Mouse (Mus musculus): ENCODE measurements around the gene Olfr193. TPM values are rescaled to one million over a fixed set of nuclear protein-coding genes. Genes with fewer than 3 reads are reported as not detected.

The Olfr193 gene
- polyA plus RNA-seq (2017; shearing (Covaris generic)), result not detected

GRCm38 (mm10) chr16:59111781-59112180 is at the start of gene Olfr193:
Gene Olfr193, minus strand, starts transcription at chr16:59111881.

GRCm38 (mm10) chr16:59146746-59147145 is 35.1 kb upstream of the Olfr193 start, which contains the start of gene Olfr195:
Gene Olfr195, plus strand, starts transcription at chr16:59147046.

GRCm38 (mm10) chr16:59120969-59121368 is 9.3 kb upstream of the Olfr193 start, which contains the start of gene Olfr194:
Gene Olfr194, minus strand, starts transcription at chr16:59121069.

GRCm38 (mm10) chr16:59089722-59090121 is 22.0 kb downstream of the Olfr193 start, which contains the start of gene Olfr191:
Gene Olfr191, minus strand, starts transcription at chr16:59089822.

GRCm38 (mm10) chr16:59077905-59078304 is 33.8 kb downstream of the Olfr193 start, which contains the start of gene Olfr190:
Gene Olfr190, minus strand, starts transcription at chr16:59078005.

Other genes starting within 250 kb of the Olfr193 start
- not detected for gene Olfr177, start 237.1 kb downstream of the Olfr193 start, polyA plus RNA-seq (2017; shearing (Covaris generic))
- not detected for gene Olfr178, start 219.8 kb downstream of the Olfr193 start, polyA plus RNA-seq (2017; shearing (Covaris generic))
- gene Olfr181, start 183.1 kb downstream of the Olfr193 start, polyA plus RNA-seq (2017; shearing (Covaris generic)), result not detected
- not detected for gene Olfr180, start 182.5 kb downstream of the Olfr193 start, polyA plus RNA-seq (2017; shearing (Covaris generic))
- gene Olfr183, start 116.5 kb downstream of the Olfr193 start, polyA plus RNA-seq (2017; shearing (Covaris generic)), result not detected
- not detected for gene Olfr186, start 81.6 kb downstream of the Olfr193 start, polyA plus RNA-seq (2017; shearing (Covaris generic))
- gene Olfr187, start 72.1 kb downstream of the Olfr193 start, polyA plus RNA-seq (2017; shearing (Covaris generic)), result not detected
- gene Olfr190, start 33.9 kb downstream of the Olfr193 start, polyA plus RNA-seq (2017; shearing (Covaris generic)), result 0.02 TPM
- not detected for gene Olfr191, start 22.1 kb downstream of the Olfr193 start, polyA plus RNA-seq (2017; shearing (Covaris generic))
- not detected for gene Olfr194, start 9.2 kb upstream of the Olfr193 start, polyA plus RNA-seq (2017; shearing (Covaris generic))
- not detected for gene Olfr195, start 35.2 kb upstream of the Olfr193 start, polyA plus RNA-seq (2017; shearing (Covaris generic))
- not detected for gene Olfr196, start 58.6 kb upstream of the Olfr193 start, polyA plus RNA-seq (2017; shearing (Covaris generic))
- not detected for gene Olfr198, start 91.7 kb upstream of the Olfr193 start, polyA plus RNA-seq (2017; shearing (Covaris generic))
- not detected for gene Olfr199, start 107.9 kb upstream of the Olfr193 start, polyA plus RNA-seq (2017; shearing (Covaris generic))
- not detected for gene Olfr201, start 160.8 kb upstream of the Olfr193 start, polyA plus RNA-seq (2017; shearing (Covaris generic))
- not detected for gene Olfr202, start 174.9 kb upstream of the Olfr193 start, polyA plus RNA-seq (2017; shearing (Covaris generic))
- gene Olfr203, start 187.0 kb upstream of the Olfr193 start, polyA plus RNA-seq (2017; shearing (Covaris generic)), result not detected
- gene Olfr204, start 206.4 kb upstream of the Olfr193 start, polyA plus RNA-seq (2017; shearing (Covaris generic)), result not detected
- gene Olfr205, start 219.3 kb upstream of the Olfr193 start, polyA plus RNA-seq (2017; shearing (Covaris generic)), result not detected
- not detected for gene Olfr206, start 237.4 kb upstream of the Olfr193 start, polyA plus RNA-seq (2017; shearing (Covaris generic))